Mouse (Mus musculus): ENCODE data around the gene Gm44503. TPM values are rescaled to one million over a fixed set of nuclear protein-coding genes. Genes with fewer than 3 reads are reported as not detected.

The Gm44503 gene
- polyA plus RNA-seq, 1 experiment from 2014 or later: 0.15 TPM

- under 1% methylated on average over 86 of the region's 88 CpGs for WGBS
- Histone ChIP-seq H3K4me1 (replicated peaks; ENCODE audit: control insufficient read depth, insufficient read depth, low read length) (peaks cover 3% of the 10 kb centered on the region; the same call in 1 of the 2 replicates), H3K36me3 (ENCODE audit: control insufficient read depth, insufficient read depth, low read length) (no peaks in the 10 kb centered on the region), H3K27ac (ENCODE audit: low read depth, low read length) (peak within 1 kb of the TSS; percentile 41; the same call in 1 of the 2 replicates), H3K9ac (ENCODE audit: low read length) (peak within 1 kb of the TSS; percentile 68), H3K4me2 (ENCODE audit: low read depth, low read length, severe bottlenecking) (peak within 1 kb of the TSS; percentile 96), H3K9me3 (ENCODE audit: control insufficient read depth, low read length) (no peaks in the 10 kb centered on the region), H3K4me3 (ENCODE audit: low read depth, low read length) (peak within 1 kb of the TSS; percentile 86), H3K27me3 (ENCODE audit: control insufficient read depth, insufficient read depth, low read length) (no peaks in the 10 kb centered on the region)
- DNase-seq (ENCODE audit: low spot score) (peak; percentile 98), ATAC-seq (replicated peaks; ENCODE audit: low FRiP score) (peak; percentile 100)
Measured at GRCm38 (mm10) chr9:72985250-72986220, 26.9 kb downstream of the Gm44503 start, which contains the start of the genes Ccpg1os and Ccpg1. Ccpg1os (minus strand) TSS chr9:72985382. Ccpg1 (plus strand) TSS chr9:72985429.

GRCm38 (mm10) chr9:72987703-72988102, 29.1 kb downstream of the Gm44503 start:
- no peak overlapping the region for H3K9ac ChIP-seq (ENCODE audit: low read length)

GRCm38 (mm10) chr9:72988706-72989105, 30.1 kb downstream of the Gm44503 start:
- Histone ChIP-seq H3K36me3 (ENCODE audit: control insufficient read depth, insufficient read depth, low read length) (no peaks in the 10 kb centered on the region), H3K4me3 (ENCODE audit: low read depth, low read length) (no peak overlapping the region), H3K9me3 (ENCODE audit: control insufficient read depth, low read length) (no peaks in the 10 kb centered on the region), H3K4me2 (ENCODE audit: low read depth, low read length, severe bottlenecking) (no peak overlapping the region), H3K27ac (ENCODE audit: low read depth, low read length) (no peak overlapping the region), H3K27me3 (ENCODE audit: control insufficient read depth, insufficient read depth, low read length) (no peaks in the 10 kb centered on the region), H3K9ac (ENCODE audit: low read length) (no peak overlapping the region), H3K4me1 (replicated peaks; ENCODE audit: control insufficient read depth, insufficient read depth, low read length) (peaks cover 3% of the 10 kb centered on the region; the same call in 1 of the 2 replicates)
- 81% methylated on average over 5 of the region's 5 CpGs for WGBS
- DNase-seq (ENCODE audit: low spot score) (no peak), ATAC-seq (replicated peaks; ENCODE audit: low FRiP score) (no peak)

More at GRCm38 (mm10) chr9:72987703-72988102, 29.1 kb downstream of the Gm44503 start:
- 63% methylated on average over 3 of the region's 3 CpGs for WGBS
- no peak overlapping the region for H3K27ac ChIP-seq (ENCODE audit: low read depth, low read length)
- H3K4me2 ChIP-seq (ENCODE audit: low read depth, low read length, severe bottlenecking): no peak overlapping the region
- H3K9me3 ChIP-seq (ENCODE audit: control insufficient read depth, low read length): no peaks in the 10 kb centered on the region
- DNase-seq (ENCODE audit: low spot score): no peak
- no peak overlapping the region for H3K4me3 ChIP-seq (ENCODE audit: low read depth, low read length)
- no peaks in the 10 kb centered on the region for H3K36me3 ChIP-seq (ENCODE audit: control insufficient read depth, insufficient read depth, low read length)
- H3K4me1 ChIP-seq (replicated peaks; ENCODE audit: control insufficient read depth, insufficient read depth, low read length): peaks cover 3% of the 10 kb centered on the region; the same call in 1 of the 2 replicates
- ATAC-seq (replicated peaks; ENCODE audit: low FRiP score): no peak
- H3K27me3 ChIP-seq (ENCODE audit: control insufficient read depth, insufficient read depth, low read length): no peaks in the 10 kb centered on the region

- H3K9me3 ChIP-seq (ENCODE audit: control insufficient read depth, low read length): no peaks in the 10 kb centered on the region
- DNase-seq (ENCODE audit: low spot score) (no peak), ATAC-seq (replicated peaks; ENCODE audit: low FRiP score) (no peak)
- no peaks in the 10 kb centered on the region; the same call in 1 of the 2 replicates for H3K4me1 ChIP-seq (replicated peaks; ENCODE audit: control insufficient read depth, insufficient read depth, low read length)
- no peaks in the 10 kb centered on the region for H3K36me3 ChIP-seq (ENCODE audit: control insufficient read depth, insufficient read depth, low read length)
- H3K4me2 ChIP-seq (ENCODE audit: low read depth, low read length, severe bottlenecking): no peak overlapping the region
- no peak overlapping the region for H3K27ac ChIP-seq (ENCODE audit: low read depth, low read length)
- no peaks in the 10 kb centered on the region for H3K27me3 ChIP-seq (ENCODE audit: control insufficient read depth, insufficient read depth, low read length)
- 95% methylated on average over 2 of the region's 2 CpGs for WGBS
- no peak overlapping the region for H3K9ac ChIP-seq (ENCODE audit: low read length)
- no peak overlapping the region for H3K4me3 ChIP-seq (ENCODE audit: low read depth, low read length)
Measured at GRCm38 (mm10) chr9:72991420-72991819, 32.8 kb downstream of the Gm44503 start.

GRCm38 (mm10) chr9:72992576-72992975, 33.9 kb downstream of the Gm44503 start:
- ATAC-seq (replicated peaks; ENCODE audit: low FRiP score): no peak
- no peak for DNase-seq (ENCODE audit: low spot score)

GRCm38 (mm10) chr9:72996167-72996566, 37.5 kb downstream of the Gm44503 start:
- H3K9ac ChIP-seq (ENCODE audit: low read length): no peak overlapping the region
- no peaks in the 10 kb centered on the region for H3K36me3 ChIP-seq (ENCODE audit: control insufficient read depth, insufficient read depth, low read length)
- no peaks in the 10 kb centered on the region for H3K9me3 ChIP-seq (ENCODE audit: control insufficient read depth, low read length)
- DNase-seq (ENCODE audit: low spot score): no peak
- no peaks in the 10 kb centered on the region for H3K4me1 ChIP-seq (replicated peaks; ENCODE audit: control insufficient read depth, insufficient read depth, low read length)
- ATAC-seq (replicated peaks; ENCODE audit: low FRiP score): no peak
- no peak overlapping the region for H3K27ac ChIP-seq (ENCODE audit: low read depth, low read length)
- no peak overlapping the region for H3K4me3 ChIP-seq (ENCODE audit: low read depth, low read length)
- H3K4me2 ChIP-seq (ENCODE audit: low read depth, low read length, severe bottlenecking): no peak overlapping the region
- H3K27me3 ChIP-seq (ENCODE audit: control insufficient read depth, insufficient read depth, low read length): no peaks in the 10 kb centered on the region

More at GRCm38 (mm10) chr9:72992576-72992975, 33.9 kb downstream of the Gm44503 start:
- Histone ChIP-seq H3K27me3 (ENCODE audit: control insufficient read depth, insufficient read depth, low read length) (no peaks in the 10 kb centered on the region), H3K4me1 (replicated peaks; ENCODE audit: control insufficient read depth, insufficient read depth, low read length) (no peaks in the 10 kb centered on the region), H3K4me2 (ENCODE audit: low read depth, low read length, severe bottlenecking) (no peak overlapping the region), H3K9me3 (ENCODE audit: control insufficient read depth, low read length) (no peaks in the 10 kb centered on the region), H3K4me3 (ENCODE audit: low read depth, low read length) (no peak overlapping the region), H3K9ac (ENCODE audit: low read length) (no peak overlapping the region), H3K27ac (ENCODE audit: low read depth, low read length) (no peak overlapping the region), H3K36me3 (ENCODE audit: control insufficient read depth, insufficient read depth, low read length) (no peaks in the 10 kb centered on the region)
- WGBS: 91% methylated on average over 5 of the region's 5 CpGs

- 50% methylated on average over 7 of the region's 7 CpGs for WGBS
- Histone ChIP-seq H3K4me1 (replicated peaks; ENCODE audit: control insufficient read depth, insufficient read depth, low read length) (no peaks in the 10 kb centered on the region), H3K4me2 (ENCODE audit: low read depth, low read length, severe bottlenecking) (no peak overlapping the region), H3K4me3 (ENCODE audit: low read depth, low read length) (no peak overlapping the region), H3K27me3 (ENCODE audit: control insufficient read depth, insufficient read depth, low read length) (no peaks in the 10 kb centered on the region), H3K36me3 (ENCODE audit: control insufficient read depth, insufficient read depth, low read length) (no peaks in the 10 kb centered on the region), H3K27ac (ENCODE audit: low read depth, low read length) (no peak overlapping the region), H3K9ac (ENCODE audit: low read length) (no peak overlapping the region), H3K9me3 (ENCODE audit: control insufficient read depth, low read length) (no peaks in the 10 kb centered on the region)
- ATAC-seq (replicated peaks; ENCODE audit: low FRiP score) (no peak), DNase-seq (ENCODE audit: low spot score) (no peak)
Measured at GRCm38 (mm10) chr9:72996806-72997205, 38.2 kb downstream of the Gm44503 start.

- Histone ChIP-seq H3K4me1 (replicated peaks; ENCODE audit: control insufficient read depth, insufficient read depth, low read length) (no peaks in the 10 kb centered on the region), H3K27ac (ENCODE audit: low read depth, low read length) (no peak overlapping the region), H3K9ac (ENCODE audit: low read length) (no peak overlapping the region), H3K4me2 (ENCODE audit: low read depth, low read length, severe bottlenecking) (no peak overlapping the region), H3K4me3 (ENCODE audit: low read depth, low read length) (no peak overlapping the region), H3K9me3 (ENCODE audit: control insufficient read depth, low read length) (no peaks in the 10 kb centered on the region), H3K36me3 (ENCODE audit: control insufficient read depth, insufficient read depth, low read length) (no peaks in the 10 kb centered on the region), H3K27me3 (ENCODE audit: control insufficient read depth, insufficient read depth, low read length) (no peaks in the 10 kb centered on the region)
- DNase-seq (ENCODE audit: low spot score): no peak
- WGBS: 72% methylated on average over 2 of the region's 2 CpGs
- ATAC-seq (replicated peaks; ENCODE audit: low FRiP score): no peak
Measured at GRCm38 (mm10) chr9:73000487-73000886, 41.8 kb downstream of the Gm44503 start.

Data from forebrain, embryonic 11.5 days (tissue).